22 mouse cellular contexts compared by ENCODE assay signal in genomic region chr14:36715684-36716083, GRCm38 (mm10).
"Had no signal": no experiment of that assay in that cellular context is flagged by ENCODE, and none has a peak within 500 bp of the region (broad histone marks: within the 10 kb centered on the region; RNA-seq: fewer than 3 reads in every experiment).

No protein-coding gene starts in this region.

- H3K9me3 ChIP-seq: lung, embryonic 15.5 days; midbrain, embryonic 13.5 days; midbrain, embryonic 15.5 days; neural tube, embryonic 13.5 days; neural tube, embryonic 15.5 days; stomach, embryonic 15.5 days had no signal

- H3K4me2 ChIP-seq: lung, embryonic 15.5 days; midbrain, embryonic 11.5 days; midbrain, embryonic 13.5 days; midbrain, embryonic 15.5 days; neural tube, embryonic 13.5 days; neural tube, embryonic 15.5 days; stomach, embryonic 15.5 days had no signal

- H3K27ac ChIP-seq: lung, embryonic 15.5 days; macrophage; midbrain, embryonic 13.5 days; midbrain, embryonic 15.5 days; neural tube, embryonic 13.5 days; neural tube, embryonic 15.5 days; stomach, embryonic 15.5 days; stomach, postnatal 0 days had no signal

- DNase-seq: lung, adult 2 months; lung, postnatal 14 days; lung, postnatal 36 days; retina, postnatal 1 day; right cerebral cortex, adult 18-20 months; right cerebral cortex, postnatal 25 days; right cerebral cortex, postnatal 4 days; spleen, adult 18-20 months; thymus, adult 2 months; thymus, postnatal 25 days; thymus, postnatal 4 days had no signal

- H3K27me3 ChIP-seq: lung, embryonic 15.5 days; megakaryocyte, embryonic 14.5 days; midbrain, embryonic 13.5 days; midbrain, embryonic 15.5 days; neural tube, embryonic 13.5 days; neural tube, embryonic 15.5 days; stomach, embryonic 15.5 days had no signal

- ATAC-seq: lung, postnatal 0 days; midbrain, embryonic 13.5 days; midbrain, embryonic 15.5 days had no signal

- H3K36me3 ChIP-seq: lung, embryonic 15.5 days; midbrain, embryonic 13.5 days; midbrain, embryonic 15.5 days; neural tube, embryonic 13.5 days; neural tube, embryonic 15.5 days; stomach, embryonic 15.5 days had no signal

- H3K4me3 ChIP-seq: lung, embryonic 15.5 days; megakaryocyte, embryonic 14.5 days; midbrain, embryonic 13.5 days; midbrain, embryonic 15.5 days; neural tube, embryonic 13.5 days; neural tube, embryonic 15.5 days; stomach, embryonic 15.5 days had no signal

- H3K9ac ChIP-seq: lung, embryonic 15.5 days; midbrain, embryonic 13.5 days; midbrain, embryonic 15.5 days; neural tube, embryonic 13.5 days; neural tube, embryonic 15.5 days; stomach, embryonic 15.5 days had no signal

- H3K4me1 ChIP-seq: lung, embryonic 15.5 days; megakaryocyte, embryonic 14.5 days; midbrain, embryonic 13.5 days; midbrain, embryonic 15.5 days; neural tube, embryonic 13.5 days; neural tube, embryonic 15.5 days; stomach, embryonic 15.5 days had no signal
